Mouse (Mus musculus): Measurements from ENCODE around the gene Fhad1.
"Not testable (repeated sequence)": the region's sequence is repeated elsewhere in the genome, so short reads cannot be mapped to it uniquely, and the experiment has no call there.

The Fhad1 gene

DNA sequence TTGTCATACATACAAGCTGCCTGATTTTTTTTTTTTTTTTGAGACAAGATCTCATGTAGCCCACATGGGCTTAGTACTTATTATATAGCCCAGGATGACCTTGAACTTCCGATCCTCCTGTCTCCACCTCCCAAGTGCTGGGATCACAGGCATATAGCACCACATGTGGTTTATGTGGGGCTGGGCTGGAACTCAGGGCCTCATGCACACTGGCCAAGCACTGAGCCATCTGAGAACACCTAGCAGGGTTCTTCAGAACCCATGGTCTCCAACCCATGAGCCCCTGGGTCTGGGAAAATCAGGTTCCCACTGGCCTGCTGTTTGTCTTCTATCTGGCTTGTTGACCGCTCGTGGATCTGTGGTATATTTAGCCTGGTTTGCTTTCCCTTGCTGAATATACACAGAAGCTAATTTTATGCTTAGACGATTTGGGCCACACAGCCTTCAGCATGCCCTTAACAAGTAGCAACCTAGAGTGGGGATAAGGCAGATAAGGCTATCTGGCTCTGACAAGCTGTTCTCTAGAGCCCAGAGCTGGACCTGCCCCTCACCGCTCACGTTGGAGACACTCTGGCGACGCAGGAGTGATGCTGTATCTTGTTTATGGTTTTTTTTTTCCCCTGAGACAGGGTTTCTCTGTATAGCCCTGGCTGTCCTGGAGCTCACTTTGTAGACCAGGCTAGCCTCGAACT is 24.9 kb upstream of the Fhad1 start:
- DNase-seq (ENCODE audit: low spot score), result no peak

DNA sequence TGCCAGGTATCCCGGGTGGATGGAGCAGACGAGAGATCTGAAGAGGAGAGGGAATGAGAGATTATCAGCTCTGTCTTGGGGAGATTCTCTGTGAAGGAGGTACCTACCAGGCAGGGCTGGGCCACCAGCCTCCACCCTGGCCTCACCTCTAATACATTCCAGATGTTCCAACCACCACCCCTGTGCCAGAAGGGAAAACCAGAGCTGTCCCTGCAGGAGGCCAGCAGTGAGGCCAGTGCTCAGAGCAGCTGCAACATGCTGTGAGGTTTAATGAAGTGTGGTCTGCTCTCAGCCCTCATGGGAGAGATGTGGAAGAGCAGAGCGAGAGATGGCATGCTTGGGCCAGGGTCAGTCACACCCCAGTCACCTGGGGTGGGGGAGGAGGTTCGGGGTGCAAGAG is 23.0 kb upstream of the Fhad1 start:
- DNase-seq (ENCODE audit: low spot score), result no peak

GRCm38 (mm10) chr4:142028533-142028932 is 13.7 kb upstream of the Fhad1 start:
- no peak for DNase-seq (ENCODE audit: low spot score)

DNA sequence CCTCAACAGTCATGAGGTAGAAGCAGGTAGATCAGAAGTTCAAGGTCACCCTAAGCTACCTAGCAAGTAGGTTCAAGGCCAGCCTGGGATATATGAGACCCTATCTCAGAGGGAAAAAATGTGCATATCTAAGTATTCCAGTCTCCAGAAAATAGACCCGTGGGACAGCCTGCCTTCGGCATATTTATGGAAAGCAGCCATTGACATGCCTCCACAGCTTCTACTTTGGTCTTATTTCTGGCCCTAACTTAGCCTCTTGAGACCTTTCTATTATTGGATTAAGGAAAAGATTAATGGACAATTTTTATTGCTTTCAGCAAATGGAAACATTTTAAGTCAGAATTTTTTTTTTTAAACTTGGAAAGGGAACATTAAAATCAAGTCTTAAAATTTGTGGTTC is 12.1 kb upstream of the Fhad1 start:
- no peak for DNase-seq (ENCODE audit: low spot score)

GRCm38 (mm10) chr4:142024536-142024935 is 9.7 kb upstream of the Fhad1 start:
- no peak for DNase-seq (ENCODE audit: low spot score)

DNA sequence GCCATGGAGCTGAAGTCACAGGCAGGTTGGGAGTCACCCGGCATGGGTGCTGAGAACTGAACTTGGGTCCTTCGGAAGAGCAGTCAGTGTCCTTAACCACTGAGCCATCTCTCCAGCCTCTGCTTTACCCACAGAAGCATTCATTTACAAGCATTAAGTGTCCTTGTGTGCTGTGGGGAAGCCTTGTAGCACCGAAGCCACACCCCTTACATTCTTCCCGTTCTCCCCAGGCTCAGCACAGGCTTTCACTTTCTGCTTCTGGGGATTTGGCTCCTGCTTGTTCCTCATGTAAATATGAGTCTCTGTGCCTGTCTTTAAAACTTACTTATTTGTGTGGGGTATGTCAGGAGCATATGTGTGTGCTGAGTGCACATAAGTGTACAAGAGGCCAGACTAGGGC is 8.3 kb upstream of the Fhad1 start:
- no peak for DNase-seq (ENCODE audit: low spot score)

GRCm38 (mm10) chr4:142017686-142018085 is 2.8 kb upstream of the Fhad1 start:
- no peak for DNase-seq (ENCODE audit: low spot score)

GRCm38 (mm10) chr4:142011236-142011635 is 3.6 kb downstream of the Fhad1 start:
- no peak for DNase-seq (ENCODE audit: low spot score)

DNA sequence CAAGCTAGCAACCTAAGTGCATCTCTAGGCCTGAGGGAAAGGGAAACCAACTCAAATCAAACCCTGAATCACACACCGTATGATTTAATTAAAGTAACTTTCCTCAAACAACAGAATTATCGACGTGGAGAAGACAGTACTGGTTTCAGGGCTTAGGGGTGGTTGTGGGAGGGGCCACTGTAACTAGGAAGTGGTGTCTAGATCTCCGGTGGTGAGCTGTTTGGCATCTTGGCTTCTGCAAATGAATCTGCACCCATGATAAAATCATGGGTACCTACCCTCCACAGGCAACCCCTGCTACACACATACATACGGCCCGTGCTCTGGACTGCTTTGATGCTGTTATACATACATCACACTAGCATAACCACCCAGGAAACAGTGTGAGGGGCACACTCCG is 4.4 kb downstream of the Fhad1 start:
- no peak for DNase-seq (ENCODE audit: low spot score)

- DNase-seq (ENCODE audit: low spot score), result no peak
Measured at GRCm38 (mm10) chr4:142008206-142008605, 6.7 kb downstream of the Fhad1 start.

- no peak for DNase-seq (ENCODE audit: low spot score)
Measured at GRCm38 (mm10) chr4:142000581-142000980, 14.3 kb downstream of the Fhad1 start.

GRCm38 (mm10) chr4:141999494-142000074 is 15.3 kb downstream of the Fhad1 start:
- no peak for DNase-seq (ENCODE audit: low spot score)

- no peak for DNase-seq (ENCODE audit: low spot score)
Measured at GRCm38 (mm10) chr4:141998282-141998821, 16.5 kb downstream of the Fhad1 start.

DNA sequence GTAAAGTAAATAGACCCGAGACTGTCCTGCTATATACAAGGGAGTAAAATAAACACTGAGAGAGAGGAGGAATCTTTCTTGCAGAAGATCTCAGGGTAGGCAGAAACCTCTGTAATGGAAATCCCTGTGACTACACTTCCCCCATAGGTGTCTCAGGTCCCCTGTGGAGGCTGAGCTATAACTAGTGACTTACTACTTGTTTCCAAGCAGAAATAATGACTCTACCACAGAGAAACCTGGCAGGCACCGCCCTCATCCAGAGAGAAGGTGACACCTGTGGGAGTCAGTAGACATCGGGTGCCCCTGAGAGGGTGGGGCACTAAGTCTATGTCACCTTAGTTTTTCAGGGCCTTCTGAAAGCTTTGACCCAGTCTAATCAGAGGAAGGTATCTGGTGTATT is 18.0 kb downstream of the Fhad1 start:
- no peak for DNase-seq (ENCODE audit: low spot score)

DNA sequence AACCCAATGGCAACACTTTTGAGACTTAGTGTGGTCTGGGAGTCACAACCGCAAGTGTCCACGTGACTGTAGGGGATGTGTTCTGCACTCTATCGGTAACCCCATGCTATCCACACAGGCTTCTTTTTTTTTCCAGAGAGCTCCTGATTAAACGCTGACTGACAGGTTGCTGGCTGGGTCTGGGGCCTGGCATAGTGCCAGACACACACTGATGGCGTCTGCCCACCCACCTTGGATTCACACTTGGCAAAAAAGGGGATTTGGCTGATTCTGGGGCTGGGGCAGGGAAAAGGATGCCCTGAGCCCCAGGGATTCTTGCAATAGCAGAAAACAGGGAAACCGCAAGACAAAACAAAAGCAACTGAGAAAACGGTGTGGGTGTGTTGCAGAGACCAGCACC is 18.8 kb downstream of the Fhad1 start:
- no peak for DNase-seq (ENCODE audit: low spot score)

- DNase-seq (ENCODE audit: low spot score), result not testable (repeated sequence)
Measured at GRCm38 (mm10) chr4:141994062-141994471, 20.8 kb downstream of the Fhad1 start.

DNA sequence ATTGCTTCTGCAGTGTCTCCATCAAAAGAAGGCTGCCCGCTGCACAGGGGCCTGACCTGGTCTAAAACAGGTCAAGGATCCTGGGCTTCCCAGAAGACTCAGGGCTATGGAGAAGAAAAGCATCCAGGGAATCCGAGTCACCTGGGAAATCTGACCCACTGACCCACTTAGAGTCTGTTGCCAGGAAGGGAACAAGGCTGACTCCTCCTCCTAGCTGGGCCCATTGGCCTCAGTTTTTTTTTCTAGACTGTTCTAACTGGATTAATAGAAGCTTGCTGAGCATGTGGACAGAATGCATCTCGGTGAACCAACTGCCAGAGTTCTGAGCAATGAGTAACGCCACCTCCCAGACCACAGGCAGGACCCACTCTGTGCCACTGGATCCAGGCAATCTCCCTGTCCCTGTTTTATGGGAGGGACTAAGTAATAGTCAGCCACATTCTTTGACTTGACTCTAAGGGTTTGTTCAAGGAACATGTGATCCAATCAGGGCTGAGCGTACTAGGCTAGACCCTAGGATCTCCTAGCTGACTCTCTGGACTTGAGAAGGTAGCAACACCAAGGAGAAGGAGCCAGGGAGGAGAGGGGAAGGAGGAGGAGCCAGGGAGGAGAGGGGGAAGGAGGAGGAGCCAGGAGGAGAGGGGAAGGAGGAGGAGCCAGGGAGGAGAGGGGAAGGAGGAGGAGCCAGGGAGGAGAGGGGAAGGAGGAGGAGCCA is 21.4 kb downstream of the Fhad1 start:
- DNase-seq (ENCODE audit: low spot score), result no peak

DNA sequence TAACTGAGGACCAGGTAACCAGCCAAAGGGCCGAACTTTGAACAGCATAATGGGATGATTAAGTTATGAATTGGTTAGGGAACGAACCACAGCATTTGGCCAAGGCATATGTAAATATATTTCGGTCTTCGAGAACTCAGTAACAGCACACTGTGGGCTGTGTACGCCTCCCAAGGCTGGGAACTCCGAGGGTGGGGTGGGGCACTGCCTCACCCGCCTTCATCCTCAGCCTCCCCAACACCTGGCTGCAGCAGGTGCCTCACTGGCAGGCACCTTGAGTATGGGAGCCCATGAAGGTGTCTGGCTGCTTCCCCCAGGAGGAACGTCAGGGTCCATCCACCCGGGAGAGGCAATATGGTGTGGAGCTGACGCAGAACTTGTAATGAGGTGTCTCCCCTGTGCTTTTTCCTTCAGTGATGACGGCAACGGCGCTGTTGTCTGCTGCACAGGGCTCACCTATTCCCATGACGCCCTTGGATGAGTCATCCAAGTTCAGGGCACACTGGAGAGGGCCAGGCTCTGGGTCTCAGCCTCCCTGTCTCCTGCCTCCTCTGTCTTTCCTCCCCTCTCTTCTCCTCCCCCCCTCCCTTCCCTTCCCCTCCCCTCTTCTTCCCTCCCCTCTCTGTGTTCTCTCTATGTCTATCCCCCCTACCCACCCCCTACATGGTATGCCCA is 22.2 kb downstream of the Fhad1 start:
- DNase-seq (ENCODE audit: low spot score), result no peak

GRCm38 (mm10) chr4:141988178-141988577 is 26.7 kb downstream of the Fhad1 start:
- no peak for DNase-seq (ENCODE audit: low spot score)

DNA sequence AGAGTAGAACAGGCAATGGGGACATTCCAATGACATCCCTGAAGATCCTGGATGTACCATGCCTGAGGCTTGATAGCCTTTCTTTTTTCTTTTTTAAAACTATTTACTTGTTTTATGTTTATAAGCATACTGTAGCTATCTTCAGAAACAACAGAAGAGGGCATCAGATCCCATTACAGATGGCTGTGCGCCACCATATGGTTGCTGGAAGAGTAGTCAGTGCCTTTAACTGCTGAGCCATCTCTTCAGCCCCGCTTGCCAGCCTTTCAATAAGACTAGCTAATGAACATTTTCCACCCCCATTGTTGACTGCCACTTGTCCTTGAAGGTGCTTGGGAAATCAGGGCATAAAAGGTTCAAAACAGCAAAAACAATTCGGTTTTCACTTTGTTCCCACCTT is 31.2 kb downstream of the Fhad1 start:
- no peak for DNase-seq (ENCODE audit: low spot score)

GRCm38 (mm10) chr4:141981475-141981874 is 33.4 kb downstream of the Fhad1 start:
- no peak for DNase-seq (ENCODE audit: low spot score)

DNA sequence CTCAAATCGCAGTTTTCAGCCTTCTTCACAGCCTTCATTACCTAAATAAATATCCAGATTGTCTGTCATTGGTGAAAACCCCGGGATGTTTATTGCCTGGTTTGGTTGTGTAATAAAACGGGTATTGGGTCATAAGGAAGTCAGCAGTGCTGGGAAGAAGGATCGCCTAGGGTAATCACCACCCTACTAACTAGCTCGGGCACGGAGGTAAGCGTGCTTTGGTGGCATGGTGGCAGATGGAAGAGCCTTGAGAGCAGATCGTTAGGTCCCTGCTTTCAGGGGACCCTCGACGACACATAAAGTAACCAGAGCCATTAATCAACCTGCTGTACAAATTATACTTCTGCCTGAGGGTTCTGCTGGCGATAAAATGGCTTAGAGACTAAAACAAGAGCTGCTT is 36.3 kb downstream of the Fhad1 start:
- no peak for DNase-seq (ENCODE audit: low spot score)

DNA sequence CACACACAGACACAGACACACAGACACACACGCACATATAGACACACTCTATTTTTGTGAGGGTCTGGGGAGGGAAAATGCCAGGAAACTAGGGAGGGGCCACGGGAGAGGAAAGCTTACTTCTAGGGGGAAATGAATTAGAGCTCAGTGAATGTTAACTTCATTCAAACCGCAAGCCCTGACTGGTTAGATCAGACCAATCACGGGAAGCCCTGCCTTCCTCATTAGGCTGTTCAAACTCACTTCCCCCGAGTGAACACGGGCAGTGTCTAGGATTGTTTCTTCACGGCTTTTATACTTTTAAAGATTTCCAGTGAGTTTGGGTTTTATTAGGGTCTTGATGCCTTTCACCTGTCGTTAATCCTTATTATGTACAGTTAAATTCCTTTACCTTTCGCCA is 37.5 kb downstream of the Fhad1 start:
- DNase-seq (ENCODE audit: low spot score), result no peak
